Mouse (Mus musculus): ENCODE measurements at regions not wholly inside any gene's neighbourhood (a gene's known extent, or its start where the extent isn't known, plus 50 kb on each side); places are given as distances from the start of the nearest gene placed in this dataset.

GRCm38 (mm10) chr9:71420064-71420463 is 65.7 kb downstream of the Polr2m start:
- no peaks in the 10 kb centered on the region for H3K27me3 ChIP-seq (ENCODE audit: control insufficient read depth, insufficient read depth, low read length, poor library complexity, severe bottlenecking)
- no peaks in the 10 kb centered on the region for H3K36me3 ChIP-seq (ENCODE audit: control insufficient read depth, insufficient read depth, low read length, poor library complexity, severe bottlenecking)
- DNase-seq (ENCODE audit: low read depth, low spot score): no peak

GRCm38 (mm10) chr9:71418531-71418930 is 67.2 kb downstream of the Polr2m start:
- DNase-seq (ENCODE audit: low read depth, low spot score): no peak
- Histone ChIP-seq H3K36me3 (ENCODE audit: control insufficient read depth, insufficient read depth, low read length, poor library complexity, severe bottlenecking) (no peaks in the 10 kb centered on the region), H3K27me3 (ENCODE audit: control insufficient read depth, insufficient read depth, low read length, poor library complexity, severe bottlenecking) (no peaks in the 10 kb centered on the region)

GRCm38 (mm10) chr9:71417248-71417647 is 68.5 kb downstream of the Polr2m start:
- no peak for DNase-seq (ENCODE audit: low read depth, low spot score)
- Histone ChIP-seq H3K27me3 (ENCODE audit: control insufficient read depth, insufficient read depth, low read length, poor library complexity, severe bottlenecking) (no peaks in the 10 kb centered on the region), H3K36me3 (ENCODE audit: control insufficient read depth, insufficient read depth, low read length, poor library complexity, severe bottlenecking) (no peaks in the 10 kb centered on the region)

GRCm38 (mm10) chr9:71411171-71411570 is 74.6 kb downstream of the Polr2m start:
- DNase-seq (ENCODE audit: low read depth, low spot score): no peak
- H3K27me3 ChIP-seq (ENCODE audit: control insufficient read depth, insufficient read depth, low read length, poor library complexity, severe bottlenecking): no peaks in the 10 kb centered on the region

GRCm38 (mm10) chr9:71409925-71410324 is 75.8 kb downstream of the Polr2m start:
- DNase-seq (ENCODE audit: low read depth, low spot score): no peak
- Histone ChIP-seq H3K27me3 (ENCODE audit: control insufficient read depth, insufficient read depth, low read length, poor library complexity, severe bottlenecking) (no peaks in the 10 kb centered on the region), H3K36me3 (ENCODE audit: control insufficient read depth, insufficient read depth, low read length, poor library complexity, severe bottlenecking) (no peaks in the 10 kb centered on the region)

More at GRCm38 (mm10) chr9:71411171-71411570, 74.6 kb downstream of the Polr2m start:
- H3K36me3 ChIP-seq (ENCODE audit: control insufficient read depth, insufficient read depth, low read length, poor library complexity, severe bottlenecking): no peaks in the 10 kb centered on the region

GRCm38 (mm10) chr9:71408946-71409345 is 76.8 kb downstream of the Polr2m start:
- no peaks in the 10 kb centered on the region for H3K27me3 ChIP-seq (ENCODE audit: control insufficient read depth, insufficient read depth, low read length, poor library complexity, severe bottlenecking)
- DNase-seq (ENCODE audit: low read depth, low spot score): no peak
- H3K36me3 ChIP-seq (ENCODE audit: control insufficient read depth, insufficient read depth, low read length, poor library complexity, severe bottlenecking): no peaks in the 10 kb centered on the region

GRCm38 (mm10) chr9:71404396-71405135 is 81.2 kb downstream of the Polr2m start:
- no peaks in the 10 kb centered on the region for H3K27me3 ChIP-seq (ENCODE audit: control insufficient read depth, insufficient read depth, low read length, poor library complexity, severe bottlenecking)
- H3K36me3 ChIP-seq (ENCODE audit: control insufficient read depth, insufficient read depth, low read length, poor library complexity, severe bottlenecking): no peaks in the 10 kb centered on the region
- DNase-seq (ENCODE audit: low read depth, low spot score): no peak

- Histone ChIP-seq H3K27me3 (ENCODE audit: control insufficient read depth, insufficient read depth, low read length, poor library complexity, severe bottlenecking) (no peaks in the 10 kb centered on the region), H3K36me3 (ENCODE audit: control insufficient read depth, insufficient read depth, low read length, poor library complexity, severe bottlenecking) (no peaks in the 10 kb centered on the region)
- DNase-seq (ENCODE audit: low read depth, low spot score): no peak
Measured at GRCm38 (mm10) chr9:71401667-71402066, 84.1 kb downstream of the Polr2m start.

- Histone ChIP-seq H3K27me3 (ENCODE audit: control insufficient read depth, insufficient read depth, low read length, poor library complexity, severe bottlenecking) (no peaks in the 10 kb centered on the region), H3K36me3 (ENCODE audit: control insufficient read depth, insufficient read depth, low read length, poor library complexity, severe bottlenecking) (no peaks in the 10 kb centered on the region)
- no peak for DNase-seq (ENCODE audit: low read depth, low spot score)
Measured at GRCm38 (mm10) chr9:71399346-71399745, 86.4 kb downstream of the Polr2m start.

GRCm38 (mm10) chr9:71396784-71397183 is 89.0 kb downstream of the Polr2m start:
- DNase-seq (ENCODE audit: low read depth, low spot score): no peak
- Histone ChIP-seq H3K36me3 (ENCODE audit: control insufficient read depth, insufficient read depth, low read length, poor library complexity, severe bottlenecking) (no peaks in the 10 kb centered on the region), H3K27me3 (ENCODE audit: control insufficient read depth, insufficient read depth, low read length, poor library complexity, severe bottlenecking) (no peaks in the 10 kb centered on the region)

- Histone ChIP-seq H3K27me3 (ENCODE audit: control insufficient read depth, insufficient read depth, low read length, poor library complexity, severe bottlenecking) (no peaks in the 10 kb centered on the region), H3K36me3 (ENCODE audit: control insufficient read depth, insufficient read depth, low read length, poor library complexity, severe bottlenecking) (no peaks in the 10 kb centered on the region)
- DNase-seq (ENCODE audit: low read depth, low spot score): no peak
Measured at GRCm38 (mm10) chr9:71390221-71390620, 95.5 kb downstream of the Polr2m start.

GRCm38 (mm10) chr9:71387426-71387825 is 98.3 kb downstream of the Polr2m start:
- Histone ChIP-seq H3K27me3 (ENCODE audit: control insufficient read depth, insufficient read depth, low read length, poor library complexity, severe bottlenecking) (no peaks in the 10 kb centered on the region), H3K36me3 (ENCODE audit: control insufficient read depth, insufficient read depth, low read length, poor library complexity, severe bottlenecking) (no peaks in the 10 kb centered on the region)
- no peak for DNase-seq (ENCODE audit: low read depth, low spot score)

GRCm38 (mm10) chr9:71383901-71384300 is 101.8 kb downstream of the Polr2m start:
- Histone ChIP-seq H3K27me3 (ENCODE audit: control insufficient read depth, insufficient read depth, low read length, poor library complexity, severe bottlenecking) (no peaks in the 10 kb centered on the region), H3K36me3 (ENCODE audit: control insufficient read depth, insufficient read depth, low read length, poor library complexity, severe bottlenecking) (no peaks in the 10 kb centered on the region)
- DNase-seq (ENCODE audit: low read depth, low spot score): no peak

GRCm38 (mm10) chr9:71379731-71380250 is 105.9 kb downstream of the Polr2m start:
- Histone ChIP-seq H3K36me3 (ENCODE audit: control insufficient read depth, insufficient read depth, low read length, poor library complexity, severe bottlenecking) (no peaks in the 10 kb centered on the region), H3K27me3 (ENCODE audit: control insufficient read depth, insufficient read depth, low read length, poor library complexity, severe bottlenecking) (no peaks in the 10 kb centered on the region)

GRCm38 (mm10) chr9:71369760-71370159 is 116.0 kb downstream of the Polr2m start:
- H3K36me3 ChIP-seq (ENCODE audit: control insufficient read depth, insufficient read depth, low read length, poor library complexity, severe bottlenecking): no peaks in the 10 kb centered on the region
- H3K27me3 ChIP-seq (ENCODE audit: control insufficient read depth, insufficient read depth, low read length, poor library complexity, severe bottlenecking): no peaks in the 10 kb centered on the region
- no peak for DNase-seq (ENCODE audit: low read depth, low spot score)

More at GRCm38 (mm10) chr9:71379731-71380250, 105.9 kb downstream of the Polr2m start:
- no peak for DNase-seq (ENCODE audit: low read depth, low spot score)

- DNase-seq (ENCODE audit: low read depth, low spot score): no peak
- no peaks in the 10 kb centered on the region for H3K27me3 ChIP-seq (ENCODE audit: control insufficient read depth, insufficient read depth, low read length, poor library complexity, severe bottlenecking)
- no peaks in the 10 kb centered on the region for H3K36me3 ChIP-seq (ENCODE audit: control insufficient read depth, insufficient read depth, low read length, poor library complexity, severe bottlenecking)
Measured at GRCm38 (mm10) chr9:71369202-71369601, 116.5 kb downstream of the Polr2m start.

Data from splenic B cell, adult 2 months (primary cell).